Mouse (Mus musculus) natural killer cell, adult 2 months (primary cell): ENCODE data around the gene Kif3a.

Source experiments
- DNase-seq, 2 experiments: peaks; one replicate each; pipeline ENCODE4 v3.0.0; 2022; ENCODE audit warnings: low spot score in 2 of 2

Gene Kif3a

GRCm38 (mm10) chr11:53567224-53568014 is at the start of gene Kif3a:
Kif3a (plus strand) TSS chr11:53567379.
- peak; percentile 90 to 94 for DNase-seq

GRCm38 (mm10) chr11:53518759-53519158 is 48.4 kb upstream of the Kif3a start:
- DNase-seq = no peak

- no peak for DNase-seq
Observed at GRCm38 (mm10) chr11:53519207-53520121, 47.7 kb upstream of the Kif3a start, which contains the start of gene Sept8. Sept8 (plus strand) TSS chr11:53519257.

- DNase-seq = no peak
Observed at GRCm38 (mm10) chr11:53520122-53520978, 46.8 kb upstream of the Kif3a start.

- no peak for DNase-seq
Observed at GRCm38 (mm10) chr11:53521120-53521820, 45.9 kb upstream of the Kif3a start.

GRCm38 (mm10) chr11:53521821-53522131 is 45.4 kb upstream of the Kif3a start:
- DNase-seq = no peak

GRCm38 (mm10) chr11:53522362-53522761 is 44.8 kb upstream of the Kif3a start:
- no peak for DNase-seq

- DNase-seq = no peak
Observed at GRCm38 (mm10) chr11:53522930-53523329, 44.2 kb upstream of the Kif3a start.

GRCm38 (mm10) chr11:53523545-53524405 is 43.4 kb upstream of the Kif3a start:
- no peak for DNase-seq

GRCm38 (mm10) chr11:53524905-53525304 is 42.3 kb upstream of the Kif3a start:
- no peak for DNase-seq

- DNase-seq = no peak
Observed at GRCm38 (mm10) chr11:53525461-53525860, 41.7 kb upstream of the Kif3a start.

GRCm38 (mm10) chr11:53528397-53529252 is 38.6 kb upstream of the Kif3a start:
- DNase-seq = peak in 1 of 2 experiments; percentile 15

GRCm38 (mm10) chr11:53529253-53529557 is 38.0 kb upstream of the Kif3a start:
- no peak for DNase-seq

GRCm38 (mm10) chr11:53530001-53530400 is 37.2 kb upstream of the Kif3a start:
- no peak for DNase-seq

GRCm38 (mm10) chr11:53531578-53532230 is 35.5 kb upstream of the Kif3a start:
- no peak for DNase-seq

GRCm38 (mm10) chr11:53532231-53532620 is 35.0 kb upstream of the Kif3a start:
- DNase-seq = no peak

- DNase-seq = no peak
Observed at GRCm38 (mm10) chr11:53539002-53539491, 28.1 kb upstream of the Kif3a start.

GRCm38 (mm10) chr11:53540394-53540793 is 26.8 kb upstream of the Kif3a start:
- no peak for DNase-seq

GRCm38 (mm10) chr11:53541222-53541621 is 26.0 kb upstream of the Kif3a start:
- DNase-seq = no peak
